Mouse (Mus musculus) cerebellum, adult 2 months (tissue): Measurements from ENCODE around the gene Gpbar1. TPM values are rescaled to one million over a fixed set of nuclear protein-coding genes. Genes with fewer than 3 reads are reported as not detected.

Experiments used
- DNase-seq, 2 experiments: peaks; one replicate each; pipeline ENCODE4 v3.0.0; 2021
- H3K27ac ChIP-seq: fragments of 200-500 bp; 2 replicates; pipeline ENCODE4 v1.5.1; 2012; ENCODE audit warnings: low read length, control low read depth, inconsistent platforms; ENCODE audit not compliant: insufficient read depth
- H3K27me3 ChIP-seq: fragments of 200-500 bp; 2 replicates; pipeline ENCODE4 v1.6.1; 2012; ENCODE audit warnings: inconsistent platforms, mild to moderate bottlenecking, low read length, moderate library complexity; ENCODE audit not compliant: control insufficient read depth, insufficient read depth
- H3K4me1 ChIP-seq: fragments of 200-500 bp; 2 replicates; pipeline ENCODE4 v1.6.1; 2011; ENCODE audit warnings: low read length; ENCODE audit not compliant: control insufficient read depth, insufficient read depth
- H3K4me3 ChIP-seq: fragments of 200-500 bp; replicated peaks from 2 replicates; pipeline ENCODE3; 2011; ENCODE audit warnings: mild to moderate bottlenecking, low read depth, low read length, control low read depth; ENCODE audit not compliant: insufficient read depth
- CTCF ChIP-seq: fragments of 200-500 bp; IDR thresholded peaks from 2 replicates; pipeline ENCODE4 v1.5.1; 2011; ENCODE audit warnings: low read depth, mild to moderate bottlenecking, control low read depth, low read length, moderate library complexity, borderline replicate concordance; ENCODE audit not compliant: insufficient read depth
- POLR2A ChIP-seq: fragments of 200-500 bp; IDR thresholded peaks from 2 replicates; pipeline ENCODE4 v1.6.1; 2011; ENCODE audit warnings: low read length, control low read depth, borderline replicate concordance; ENCODE audit not compliant: insufficient read depth
- WGBS: fragments of 180-500 bp; shearing (Covaris S2); methylation state at CpG from one replicate; pipeline ENCODE4 v1.1.7; 2018; 5-methylcytosine and 5-hydroxymethylcytosine counted together
- polyA plus RNA-seq: library from polyadenylated mRNA; depleted of rRNA; stranded (reverse); fragments of >200 nt; gene quantifications from 2 replicates; pipeline ENCODE4 v1.2.3, GENCODE M21; 2012

The Gpbar1 gene
- polyA plus RNA-seq, 1 experiment, result not detected

GRCm38 (mm10) chr1:74239618-74240017, 38.7 kb upstream of the Gpbar1 start:
- DNase-seq, result no peak
- TF ChIP-seq CTCF (no peak), POLR2A (no peak)
- Histone ChIP-seq H3K4me3 (no peak overlapping the region), H3K4me1 (peaks cover 5% of the 10 kb centered on the region), H3K27me3 (no peaks in the 10 kb centered on the region), H3K27ac (no peak overlapping the region)
- 37% methylated on average over 11 of the region's 11 CpGs for WGBS

- peaks cover 6% of the 10 kb centered on the region for H3K4me1 ChIP-seq
- 57% methylated on average over 6 of the region's 6 CpGs for WGBS
- H3K4me3 ChIP-seq, result no peak overlapping the region
- TF ChIP-seq POLR2A (no peak), CTCF (no peak)
- no peak for DNase-seq
- H3K27me3 ChIP-seq, result no peaks in the 10 kb centered on the region
- no peak overlapping the region for H3K27ac ChIP-seq
Measured at GRCm38 (mm10) chr1:74240311-74240710, 38.0 kb upstream of the Gpbar1 start.

GRCm38 (mm10) chr1:74240832-74241231, 37.5 kb upstream of the Gpbar1 start:
- Histone ChIP-seq H3K4me3 (no peak overlapping the region), H3K27me3 (no peaks in the 10 kb centered on the region), H3K27ac (no peak overlapping the region), H3K4me1 (peaks cover 7% of the 10 kb centered on the region)
- WGBS, result 76% methylated on average over 4 of the region's 4 CpGs
- no peak for DNase-seq
- TF ChIP-seq POLR2A, result no peak
- TF ChIP-seq CTCF, result no peak

- TF ChIP-seq CTCF (no peak), POLR2A (no peak)
- no peak overlapping the region for H3K27ac ChIP-seq
- no peaks in the 10 kb centered on the region for H3K27me3 ChIP-seq
- no peak overlapping the region for H3K4me3 ChIP-seq
- DNase-seq, result no peak
- 84% methylated on average over 2 of the region's 2 CpGs for WGBS
- H3K4me1 ChIP-seq, result peaks cover 7% of the 10 kb centered on the region
Measured at GRCm38 (mm10) chr1:74245525-74245924, 32.8 kb upstream of the Gpbar1 start.

- no peak overlapping the region for H3K27ac ChIP-seq
- no peak for DNase-seq
Measured at GRCm38 (mm10) chr1:74248799-74249198, 29.6 kb upstream of the Gpbar1 start.

GRCm38 (mm10) chr1:74249331-74249980, 28.9 kb upstream of the Gpbar1 start:
- WGBS, result 84% methylated on average over 5 of the region's 5 CpGs
- no peak overlapping the region for H3K27ac ChIP-seq
- H3K4me3 ChIP-seq, result no peak overlapping the region
- no peak for TF ChIP-seq POLR2A
- no peak for TF ChIP-seq CTCF
- DNase-seq, result no peak
- H3K4me1 ChIP-seq, result peaks cover 4% of the 10 kb centered on the region; the same call in 1 of the 2 replicates
- no peaks in the 10 kb centered on the region for H3K27me3 ChIP-seq

More at GRCm38 (mm10) chr1:74248799-74249198, 29.6 kb upstream of the Gpbar1 start:
- Histone ChIP-seq H3K4me1 (peaks cover 4% of the 10 kb centered on the region; the same call in 1 of the 2 replicates), H3K4me3 (no peak overlapping the region), H3K27me3 (no peaks in the 10 kb centered on the region)
- no peak for TF ChIP-seq CTCF
- TF ChIP-seq POLR2A, result no peak
- WGBS, result 82% methylated on average over 1 of the region's 1 CpGs

- Histone ChIP-seq H3K4me1 (peaks cover 4% of the 10 kb centered on the region; the same call in 1 of the 2 replicates), H3K27me3 (no peaks in the 10 kb centered on the region), H3K27ac (no peak overlapping the region), H3K4me3 (no peak overlapping the region)
- TF ChIP-seq POLR2A (no peak), CTCF (no peak)
- 95% methylated on average over 4 of the region's 4 CpGs for WGBS
- no peak for DNase-seq
Measured at GRCm38 (mm10) chr1:74250096-74250495, 28.3 kb upstream of the Gpbar1 start.

- WGBS, result 97% methylated on average over 8 of the region's 8 CpGs
- H3K27ac ChIP-seq, result no peak overlapping the region
- H3K4me3 ChIP-seq, result no peak overlapping the region
- no peaks in the 10 kb centered on the region for H3K27me3 ChIP-seq
- TF ChIP-seq POLR2A (no peak), CTCF (no peak)
- no peak for DNase-seq
- no peaks in the 10 kb centered on the region for H3K4me1 ChIP-seq
Measured at GRCm38 (mm10) chr1:74255704-74256345, 22.5 kb upstream of the Gpbar1 start.
